Mouse (Mus musculus): ENCODE results near the gene Epb41l3.

Epb41l3 gene

GRCm38 (mm10) chr17:69256441-69256840 is 181.0 kb downstream of the Epb41l3 start:
- DNase-seq, result peak; percentile 47 to 55

GRCm38 (mm10) chr17:69263810-69264565 is 188.5 kb downstream of the Epb41l3 start:
- DNase-seq, result no peak

GRCm38 (mm10) chr17:69265171-69265570 is 189.7 kb downstream of the Epb41l3 start:
- DNase-seq, result no peak

- no peak for DNase-seq
These were observed 190.4 kb downstream of the Epb41l3 start for GRCm38 (mm10) chr17:69265759-69266463.

- no peak for DNase-seq
These were observed 191.5 kb downstream of the Epb41l3 start for GRCm38 (mm10) chr17:69266936-69267335.

- no peak for DNase-seq
These were observed 192.0 kb downstream of the Epb41l3 start for GRCm38 (mm10) chr17:69267526-69267925.

- no peak for DNase-seq
These were observed 201.9 kb downstream of the Epb41l3 start for GRCm38 (mm10) chr17:69277362-69277761.

GRCm38 (mm10) chr17:69284511-69284910 is 209.0 kb downstream of the Epb41l3 start:
- DNase-seq, result no peak

GRCm38 (mm10) chr17:69288130-69288529 is 212.6 kb downstream of the Epb41l3 start:
- no peak for DNase-seq

GRCm38 (mm10) chr17:69290272-69290671 is 214.8 kb downstream of the Epb41l3 start:
- no peak for DNase-seq

GRCm38 (mm10) chr17:69301552-69301951 is 226.1 kb downstream of the Epb41l3 start:
- no peak for DNase-seq

GRCm38 (mm10) chr17:69303579-69304274 is 228.2 kb downstream of the Epb41l3 start:
- DNase-seq, result no peak

- DNase-seq, result no peak
These were observed 232.2 kb downstream of the Epb41l3 start for GRCm38 (mm10) chr17:69307636-69308035.

- DNase-seq, result no peak
These were observed 234.4 kb downstream of the Epb41l3 start for GRCm38 (mm10) chr17:69309872-69310271.

GRCm38 (mm10) chr17:69320496-69320895 is 245.0 kb downstream of the Epb41l3 start:
- DNase-seq, result no peak

GRCm38 (mm10) chr17:69322721-69323120 is 247.2 kb downstream of the Epb41l3 start:
- DNase-seq, result no peak

All from kidney, postnatal 4 days (tissue).